Mouse (Mus musculus): ENCODE results near the gene Nif3l1. TPM values are rescaled to one million over a fixed set of nuclear protein-coding genes. Genes with fewer than 3 reads are reported as not detected.

Nif3l1 gene
- total RNA-seq, 2 experiments from 2014 or later, result 13.8 to 14.1 TPM

DNA sequence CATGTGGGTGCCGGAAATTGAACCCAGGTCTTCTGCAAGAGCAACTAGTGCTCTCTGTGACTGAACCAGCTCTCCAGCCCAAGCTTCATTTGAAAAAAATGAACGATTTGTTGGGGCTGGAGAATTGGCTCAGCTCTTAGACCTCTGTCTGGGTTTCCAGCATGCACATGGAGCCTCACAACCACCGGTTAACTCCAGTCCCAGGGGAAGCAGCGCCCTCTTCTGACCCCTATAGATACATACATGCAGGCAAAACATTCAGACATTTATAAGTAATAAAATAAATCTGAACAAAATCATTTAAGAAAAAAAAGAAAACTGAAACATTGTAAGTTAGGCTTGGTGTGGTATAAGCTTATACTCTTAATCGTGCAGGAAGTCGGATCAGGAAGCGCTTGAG lies 3.4 kb downstream of the Nif3l1 start:
- no peak for DNase-seq (ENCODE audit: low spot score in 2 of 2)

DNA sequence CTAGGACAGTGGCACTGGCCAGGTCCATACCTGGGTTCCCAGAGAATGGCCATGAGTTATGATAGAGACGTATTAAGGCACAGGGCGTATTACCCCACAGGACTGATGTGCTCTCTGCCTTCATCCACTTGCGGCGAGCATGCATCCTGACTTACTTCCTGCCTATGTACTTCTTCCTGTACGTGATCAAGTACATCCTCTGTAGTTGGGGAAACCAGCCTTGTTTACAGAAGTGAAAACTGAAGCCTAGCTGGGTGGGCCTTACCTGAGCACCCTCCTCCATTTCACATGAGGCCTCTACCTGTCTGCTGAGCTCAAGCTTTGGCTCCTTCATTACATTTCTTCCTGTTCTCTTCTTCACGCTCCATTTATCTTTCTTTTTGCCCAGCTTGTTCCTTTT lies 9.4 kb downstream of the Nif3l1 start:
- DNase-seq (ENCODE audit: low spot score in 2 of 2), result no peak

DNA sequence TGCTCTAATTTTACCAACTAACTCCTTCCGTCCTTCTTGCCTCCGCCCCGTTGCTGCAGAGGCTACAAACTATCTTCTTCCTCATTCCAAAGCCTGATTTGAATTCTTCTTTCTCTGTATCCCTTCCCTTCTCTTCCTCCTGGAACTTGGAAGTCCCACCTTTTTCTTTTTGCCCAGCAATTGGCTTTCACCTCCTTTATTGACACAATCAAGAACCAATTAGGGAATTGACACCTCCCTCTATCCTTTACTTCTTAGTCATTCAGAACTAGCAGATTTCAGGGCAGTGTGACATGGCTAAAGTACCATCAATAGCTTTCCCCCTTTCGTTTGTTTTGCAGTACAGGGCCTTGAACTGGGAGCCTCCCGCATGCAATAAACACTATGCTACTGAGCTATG lies 13.2 kb downstream of the Nif3l1 start:
- DNase-seq (ENCODE audit: low spot score in 2 of 2), result no peak

DNA sequence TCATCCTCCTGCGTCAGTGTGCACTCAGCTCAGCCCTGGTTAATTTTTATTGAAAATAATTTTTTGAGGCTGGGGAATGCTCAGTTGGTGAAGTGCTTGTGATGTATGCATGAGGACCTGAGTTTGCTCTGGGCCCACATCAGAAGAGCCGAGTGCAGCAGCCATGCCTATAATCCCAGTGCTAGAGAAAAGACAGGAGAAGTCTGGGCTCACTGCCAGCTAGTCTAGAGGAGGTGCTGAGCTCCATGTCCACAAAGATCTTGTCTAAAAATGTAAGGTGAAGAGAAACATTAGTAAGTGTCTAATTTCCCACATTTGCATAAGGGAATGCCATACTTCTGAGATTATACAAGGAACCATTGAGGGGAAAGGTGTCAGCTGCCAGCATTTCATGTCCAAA lies 13.9 kb downstream of the Nif3l1 start:
- DNase-seq (ENCODE audit: low spot score in 2 of 2), result no peak

DNA sequence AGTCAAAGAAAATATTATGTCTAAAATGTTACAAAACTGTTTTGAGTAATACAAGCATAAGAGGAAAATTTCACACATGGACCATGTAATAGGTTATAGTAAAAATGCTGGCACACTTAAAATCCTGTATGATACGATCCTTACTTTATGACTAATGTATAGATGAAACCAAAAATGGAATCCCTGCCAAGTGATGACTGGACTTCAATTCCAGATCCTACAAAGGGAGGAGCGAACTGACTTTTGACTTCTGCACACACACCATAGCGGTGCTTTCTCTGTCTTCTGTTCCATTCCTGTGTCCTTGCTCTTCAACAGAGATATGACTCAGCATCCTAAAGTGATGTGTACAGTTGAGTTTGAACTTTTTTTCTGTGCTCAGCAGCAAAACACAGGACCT lies 15.6 kb downstream of the Nif3l1 start:
- no peak for DNase-seq (ENCODE audit: low spot score in 2 of 2)

DNA sequence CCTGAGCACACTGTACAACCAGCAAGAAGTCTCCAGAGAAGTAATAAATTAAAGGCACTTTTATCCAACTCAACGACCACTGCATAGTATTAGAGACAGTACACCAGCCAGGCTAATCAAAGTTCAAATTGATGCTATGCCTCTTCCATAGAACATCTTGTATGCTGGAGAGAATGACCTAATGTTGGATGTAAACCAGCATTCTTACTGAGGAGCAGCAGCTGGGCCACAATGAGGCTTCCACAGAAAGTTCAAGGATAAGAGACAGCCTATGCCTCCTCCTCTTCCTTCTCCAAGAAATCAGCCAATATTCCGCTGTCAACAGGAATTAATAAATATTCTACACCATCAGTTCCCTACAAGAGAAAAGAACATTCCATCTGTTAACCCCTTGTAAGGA lies 19.0 kb downstream of the Nif3l1 start:
- DNase-seq (ENCODE audit: low spot score in 2 of 2), result no peak

DNA sequence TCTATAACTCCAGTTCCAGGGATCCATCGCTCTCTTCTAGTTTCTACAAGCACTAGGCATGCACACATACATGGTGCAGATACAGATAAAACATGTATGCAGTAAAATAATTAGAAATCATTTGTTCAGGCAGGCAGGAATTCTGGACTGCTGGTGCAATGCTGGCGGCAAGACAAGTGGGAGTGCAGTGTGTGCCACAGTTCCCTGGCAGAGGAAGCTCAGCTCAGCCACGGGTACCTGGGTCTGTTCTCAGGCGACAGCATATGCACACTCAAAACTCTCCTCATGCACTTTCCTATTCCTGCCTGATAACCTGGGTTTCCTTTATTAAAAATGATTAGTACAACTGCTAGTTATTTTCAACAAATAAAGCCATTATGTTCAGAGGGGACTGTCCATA lies 20.1 kb downstream of the Nif3l1 start:
- DNase-seq (ENCODE audit: low spot score in 2 of 2), result no peak

DNA sequence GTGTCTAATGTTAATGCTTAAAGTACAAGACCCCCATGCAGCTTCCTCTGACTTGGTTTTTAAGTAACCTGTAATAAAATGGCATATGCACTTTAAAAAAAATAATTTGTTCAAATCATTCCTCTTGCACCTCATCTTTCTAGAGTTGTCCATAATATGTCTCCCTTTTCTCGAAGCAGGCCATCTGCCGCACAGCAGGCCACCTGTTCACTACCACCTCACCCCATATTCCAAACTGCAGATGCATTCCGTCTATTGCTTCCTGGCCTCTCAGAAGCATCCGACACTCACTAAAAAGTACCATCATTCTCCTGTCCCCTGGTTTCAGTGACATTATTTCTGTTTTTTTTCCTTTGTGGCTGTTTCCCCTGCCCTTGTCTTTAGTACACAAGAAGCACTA lies 20.6 kb downstream of the Nif3l1 start:
- DNase-seq (ENCODE audit: low spot score in 2 of 2), result no peak

DNA sequence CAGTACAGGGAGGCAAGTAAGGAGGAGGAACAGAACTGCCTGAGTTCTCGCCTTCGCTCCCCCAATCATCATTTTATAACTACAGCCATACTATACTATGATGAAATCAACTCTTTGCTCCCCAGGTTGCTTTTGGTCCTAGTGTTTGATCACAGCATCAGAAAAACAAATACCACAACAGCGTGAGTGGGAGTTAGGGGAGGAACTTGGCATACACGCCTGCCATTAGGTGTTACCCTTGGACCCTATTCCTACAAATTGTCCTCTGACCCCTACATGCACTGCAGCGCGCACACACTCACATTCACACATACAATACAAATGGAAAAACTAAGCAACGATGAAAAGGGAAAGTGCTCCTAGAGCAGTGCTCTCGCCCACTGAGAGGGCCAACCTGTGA lies 30.7 kb downstream of the Nif3l1 start:
- DNase-seq (ENCODE audit: low spot score in 2 of 2), result no peak

DNA sequence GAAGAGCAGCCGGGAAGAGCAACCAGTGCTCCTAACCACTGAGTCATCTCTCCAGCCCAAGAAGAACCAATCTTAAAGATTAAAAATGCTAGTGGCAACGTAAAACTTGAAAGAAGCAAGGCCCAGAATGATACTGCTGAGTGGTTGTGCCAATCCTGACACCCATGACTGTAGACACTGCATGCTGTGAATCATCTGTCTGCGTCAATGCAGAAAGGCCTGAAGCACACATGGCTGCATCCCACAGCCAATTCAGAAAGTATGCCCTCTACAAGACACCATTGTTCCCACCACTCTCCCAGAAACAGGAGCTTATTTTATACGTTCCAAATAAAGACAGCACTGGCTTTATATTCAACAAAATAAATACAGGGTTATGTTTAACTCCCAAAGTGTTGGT lies 37.7 kb downstream of the Nif3l1 start:
- DNase-seq (ENCODE audit: low spot score in 2 of 2), result no peak

DNA sequence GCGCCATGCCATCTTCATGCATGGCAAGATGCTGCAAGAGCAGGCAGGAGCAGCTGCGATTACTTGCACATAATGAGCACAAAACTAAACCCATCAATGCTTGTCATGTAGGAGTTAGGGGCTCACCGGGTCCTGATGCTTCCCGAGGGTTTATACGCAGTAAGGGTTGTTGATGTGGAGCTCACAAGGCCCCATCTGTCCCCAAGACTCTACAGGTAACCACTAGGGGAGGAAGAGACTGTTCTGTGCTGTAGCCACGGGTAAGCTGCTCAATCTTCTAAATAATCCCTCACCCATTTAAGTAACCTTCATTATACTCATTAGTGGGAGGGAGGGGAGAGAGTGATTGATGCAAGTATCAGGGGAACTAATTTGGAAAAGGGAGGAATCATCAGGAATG lies 50.7 kb downstream of the Nif3l1 start:
- DNase-seq (ENCODE audit: low spot score in 2 of 2), result no peak

DNA sequence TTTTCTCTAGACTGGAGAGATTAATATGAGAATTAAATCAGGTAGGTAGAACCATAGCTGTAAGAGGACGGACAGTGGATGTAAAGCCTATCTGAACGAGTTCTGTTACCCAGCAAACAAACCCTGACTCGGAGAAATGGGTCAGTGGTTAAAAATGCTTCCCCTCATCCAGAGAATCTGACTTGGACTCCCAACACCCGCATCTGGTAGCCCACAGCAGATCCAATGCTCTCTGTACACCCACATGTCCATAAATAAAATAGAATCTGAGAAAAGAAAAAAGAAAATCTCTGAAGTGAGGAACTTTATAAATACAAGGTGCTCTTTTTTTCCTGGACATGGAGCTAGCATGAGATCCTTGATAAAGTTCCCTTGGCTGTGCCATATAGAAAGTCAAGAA lies 52.7 kb downstream of the Nif3l1 start:
- no peak for DNase-seq (ENCODE audit: low spot score in 2 of 2)

DNA sequence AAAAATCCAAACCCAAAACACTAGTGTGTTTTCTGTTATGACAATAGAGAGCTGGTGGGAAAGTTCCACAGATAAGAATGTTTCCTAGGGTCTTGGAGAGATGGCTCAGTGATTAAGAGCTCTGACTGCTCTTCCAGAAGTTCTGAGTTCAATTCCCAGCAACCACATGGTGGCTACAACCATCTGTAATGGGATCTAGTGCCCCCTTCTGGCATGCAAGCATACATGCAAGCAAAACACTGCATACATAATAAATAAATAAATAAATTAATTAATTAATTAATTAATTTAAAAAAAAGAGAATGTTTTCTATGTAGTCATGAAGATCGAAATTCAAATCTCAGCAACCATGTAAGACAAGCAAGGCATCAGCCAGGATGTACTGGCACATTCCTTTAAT lies 53.8 kb downstream of the Nif3l1 start:
- DNase-seq (ENCODE audit: low spot score in 2 of 2), result no peak

DNA sequence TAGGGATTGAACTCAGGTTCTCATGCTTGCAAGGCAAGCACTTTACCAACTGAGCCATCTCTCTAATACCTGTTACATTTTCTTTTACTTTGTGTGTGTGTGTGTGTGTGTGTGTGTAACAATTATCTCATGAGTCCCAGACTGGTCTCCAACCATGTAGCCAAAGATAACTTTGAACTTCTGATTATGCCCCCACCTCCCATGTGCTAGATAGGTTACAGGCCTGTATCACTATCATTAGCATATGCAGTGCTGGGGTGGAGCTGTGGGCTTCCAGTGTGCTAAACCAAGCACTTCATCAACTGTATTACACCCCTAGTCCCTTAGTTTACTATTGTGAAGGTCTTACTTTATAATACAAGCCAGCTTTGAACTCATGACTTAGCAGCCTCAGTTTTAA lies 58.2 kb downstream of the Nif3l1 start:
- DNase-seq (ENCODE audit: low spot score in 2 of 2), result no peak

DNA sequence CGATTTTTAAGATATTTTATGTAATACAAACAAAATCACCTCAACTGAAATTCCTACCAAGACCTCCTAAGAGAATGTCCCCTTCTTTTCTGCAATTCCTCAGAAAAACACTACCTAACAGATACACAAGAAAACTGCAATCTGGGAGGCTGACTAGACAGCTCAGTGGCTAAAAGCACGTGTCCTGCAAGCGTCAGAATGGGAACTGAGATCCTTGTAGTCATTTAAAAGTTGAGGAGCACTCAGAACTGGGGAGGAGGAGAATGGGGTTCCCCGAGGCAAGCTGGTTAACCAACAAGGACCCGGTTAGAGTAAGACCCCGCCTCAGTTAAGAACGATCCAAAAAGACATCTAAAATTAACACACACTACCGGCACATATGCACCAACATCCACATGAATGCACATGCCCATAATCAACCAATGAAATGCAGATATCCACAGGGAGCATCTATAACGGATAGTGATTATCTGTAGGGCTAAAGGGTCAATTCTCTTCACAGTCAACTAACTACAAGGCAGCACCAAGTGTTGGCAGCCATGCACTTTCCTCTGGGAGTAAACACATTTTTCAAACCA lies 58.9 kb downstream of the Nif3l1 start:
- DNase-seq (ENCODE audit: low spot score in 2 of 2), result no peak

DNA sequence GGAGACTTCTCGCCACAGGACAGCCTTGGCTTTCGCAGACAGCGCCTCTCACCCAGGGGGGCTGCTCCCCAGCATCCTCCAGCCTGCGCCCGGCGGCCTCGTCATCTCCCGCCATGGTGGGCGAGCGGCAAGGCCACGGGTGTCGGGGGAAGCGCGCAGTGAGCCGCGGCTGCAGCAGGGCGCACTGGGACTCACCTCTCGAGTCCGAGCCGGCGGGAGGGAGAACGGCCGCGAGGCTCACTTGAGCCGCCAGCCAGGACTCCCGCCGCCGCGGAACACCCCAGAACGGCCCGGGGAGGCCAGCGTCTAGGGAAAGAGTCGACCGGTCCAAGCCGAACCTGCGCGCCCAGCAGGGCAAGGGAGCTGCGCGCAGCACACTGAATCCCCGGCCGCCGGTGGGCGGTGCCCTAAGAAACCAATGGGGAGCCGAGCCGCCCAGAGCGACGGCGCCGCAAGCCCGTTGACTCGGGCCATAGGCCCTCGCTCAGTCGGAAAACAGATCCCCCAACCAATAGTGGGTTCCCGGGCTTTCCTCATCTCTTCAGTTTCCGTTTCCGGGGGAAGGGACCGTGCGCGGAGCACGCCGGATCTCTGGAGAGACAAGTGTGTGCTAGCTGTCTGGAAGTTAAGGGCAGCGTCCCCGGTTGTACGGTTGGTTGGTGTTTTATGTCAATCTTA lies 59.8 kb downstream of the Nif3l1 start, which contains the start of gene Orc2:
TSS of gene Orc2 (minus strand) at position 533 of the 678 bp plus-strand sequence.
- peak; percentile 80 to 91 for DNase-seq (ENCODE audit: low spot score in 2 of 2)

DNA sequence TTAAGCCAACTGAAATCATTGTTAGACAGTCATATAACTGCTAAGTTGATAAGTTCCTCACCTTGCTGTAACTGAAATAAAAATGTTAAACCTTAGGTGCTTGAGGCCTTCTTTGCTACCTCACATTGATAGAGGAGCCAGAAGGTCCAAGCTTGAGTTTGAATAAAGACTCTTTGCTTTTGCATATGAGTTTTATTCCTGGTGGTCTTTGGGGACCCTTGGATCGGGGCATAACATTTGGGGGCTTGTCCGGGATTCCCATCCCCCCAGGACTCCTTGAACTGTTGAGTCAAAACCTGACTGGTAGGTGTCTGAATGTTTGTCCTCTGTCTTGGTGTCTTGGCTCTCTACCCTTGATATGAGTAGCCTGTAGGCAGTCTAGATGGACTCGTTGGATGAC lies 62.3 kb downstream of the Nif3l1 start:
- DNase-seq (ENCODE audit: low spot score in 2 of 2), result no peak

Other genes with a start within 250 kb of the Nif3l1 start
- gene Aox4, start 234.8 kb upstream of the Nif3l1 start, total RNA-seq (2021), result under 1 TPM; 0.52 to 0.98 TPM
- gene Aox2, start 166.8 kb upstream of the Nif3l1 start, total RNA-seq (2021), result under 1 TPM; 0.27 to 0.34 TPM
- 100 to 1,000 TPM; 116 to 130 TPM for gene Bzw1, start 52.3 kb upstream of the Nif3l1 start, total RNA-seq (2021)
- gene Clk1, start 21.1 kb upstream of the Nif3l1 start, total RNA-seq (2021), result 10 to 100 TPM; 56.7 to 80.5 TPM
- 10 to 100 TPM; 24.8 to 25.9 TPM for gene Ppil3, start 335 bp downstream of the Nif3l1 start, total RNA-seq (2021)
- 10 to 100 TPM; 18.1 to 21.1 TPM for gene Orc2, start 60.0 kb downstream of the Nif3l1 start, total RNA-seq (2021)
- gene Fam126b, start 141.2 kb downstream of the Nif3l1 start, total RNA-seq (2021), result 10 to 100 TPM in 1 of 2 experiments, 1 to 10 TPM in 1; 8.6 to 10.4 TPM
- gene Ndufb3, start 141.2 kb downstream of the Nif3l1 start, total RNA-seq (2021), result 100 to 1,000 TPM; 114 to 124 TPM